ENCODE assay signal across 11 mouse cellular contexts in the genomic region with DNA sequence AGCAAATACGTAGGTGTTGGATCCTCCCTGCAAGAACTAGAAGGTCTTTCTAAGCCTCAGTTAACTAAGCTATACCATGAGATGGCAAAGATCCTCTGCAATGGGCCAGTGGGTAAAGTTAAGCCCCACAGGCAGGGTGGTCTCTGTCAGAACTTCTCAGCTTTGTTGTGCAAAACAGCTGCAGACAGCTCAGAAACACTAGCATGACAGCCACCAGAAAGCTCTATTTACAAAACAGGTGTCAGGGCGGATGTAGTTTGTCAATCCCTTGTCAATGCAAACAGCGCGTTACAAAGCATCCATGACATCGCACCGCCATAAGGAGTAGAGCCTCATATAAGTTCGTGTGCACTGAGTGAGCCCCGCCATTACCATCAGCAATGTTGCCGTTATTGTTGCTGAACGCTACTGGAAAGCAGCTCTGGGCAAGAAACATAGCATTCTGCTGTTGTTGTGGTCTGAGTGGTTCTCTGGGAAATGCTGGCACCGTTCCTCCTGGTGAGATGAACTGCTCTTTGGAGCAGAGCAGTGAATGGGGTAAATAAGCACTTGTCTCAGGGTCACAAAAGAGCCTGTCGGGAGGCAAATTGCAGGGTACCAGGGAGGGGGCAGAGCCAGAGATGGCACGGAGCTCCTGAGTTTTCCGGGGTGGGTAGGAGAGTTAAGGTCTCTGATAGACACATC. TPM values are rescaled to one million over a fixed set of nuclear protein-coding genes. Genes with fewer than 3 reads are reported as not detected.
DNase-seq lines count a peak whose midpoint lies in the region; ATAC-seq lines count a peak whose summit lies in the region.
"Had no signal": no experiment of that assay in that cellular context is flagged by ENCODE, and none has a peak within 500 bp of the region (broad histone marks: within the 10 kb centered on the region; RNA-seq: fewer than 3 reads in every experiment).

No protein-coding gene starts in this region.

- 0 out of 2 replicates have a peak, but pooled peaks cover 2% of the 10 kb centered on the region for H3K27me3 ChIP-seq in hindbrain, embryonic 15.5 days
- H3K27me3 ChIP-seq in neural tube, embryonic 14.5 days (ENCODE audit: control insufficient read depth, insufficient read depth, low read length): no peaks in the 10 kb centered on the region
- H3K27me3 ChIP-seq: CH12.LX had no signal

- H3K9ac ChIP-seq in hindbrain, embryonic 15.5 days: no peak overlapping the region
- H3K9ac ChIP-seq in neural tube, embryonic 14.5 days (replicated peaks; ENCODE audit: low read depth, low read length): no peak overlapping the region

- ATAC-seq in hindbrain, embryonic 15.5 days (ENCODE audit: low FRiP score, low read depth): peak; percentile 73
- peak; percentile 74; the same call in 1 of the 2 replicates for ATAC-seq in neural tube, embryonic 14.5 days (ENCODE audit: low read depth)
- no peak for ATAC-seq in erythroblast, adult 5-6 weeks (replicated peaks; ENCODE audit: low FRiP score, poor library complexity, severe bottlenecking)

- H3K4me2 ChIP-seq in hindbrain, embryonic 15.5 days: peak overlapping the region; percentile 41
- no peak overlapping the region for H3K4me2 ChIP-seq in neural tube, embryonic 14.5 days (ENCODE audit: low read depth, low read length)

- H3K9me3 ChIP-seq in hindbrain, embryonic 15.5 days: no peaks in the 10 kb centered on the region
- H3K9me3 ChIP-seq in neural tube, embryonic 14.5 days (ENCODE audit: control insufficient read depth, low read length): no peaks in the 10 kb centered on the region

- 22% methylated on average over 14 of the region's 14 CpGs for WGBS in hindbrain, embryonic 15.5 days
- 33% methylated on average over 14 of the region's 14 CpGs for WGBS in neural tube, embryonic 14.5 days

- H3K4me1 ChIP-seq in hindbrain, embryonic 15.5 days (replicated peaks): peaks cover 10% of the 10 kb centered on the region
- no peaks in the 10 kb centered on the region for H3K4me1 ChIP-seq in neural tube, embryonic 14.5 days (ENCODE audit: control insufficient read depth, insufficient read depth, low read length)

- H3K4me3 ChIP-seq in hindbrain, embryonic 15.5 days: no peak overlapping the region
- H3K4me3 ChIP-seq in neural tube, embryonic 14.5 days (ENCODE audit: low read depth, low read length): no peak overlapping the region

- DNase-seq in layer of hippocampus, adult 11-12 months (ENCODE audit: low spot score): peak; percentile 12
- no peak for DNase-seq in layer of hippocampus, postnatal 36 days
- DNase-seq in brain, embryonic 18.5 days (ENCODE audit: low read depth, low spot score): peak; percentile 42
- no peak for DNase-seq in lung, postnatal 36 days
- no peak for DNase-seq in testis, postnatal 14 days (ENCODE audit: low spot score)

- H3K27ac ChIP-seq in hindbrain, embryonic 15.5 days (replicated peaks): no peak overlapping the region
- no peak overlapping the region for H3K27ac ChIP-seq in neural tube, embryonic 14.5 days (ENCODE audit: low read depth, low read length)
- H3K27ac ChIP-seq: macrophage; stomach, postnatal 0 days had no signal

- H3K36me3 ChIP-seq in hindbrain, embryonic 15.5 days: no peaks in the 10 kb centered on the region
- H3K36me3 ChIP-seq in neural tube, embryonic 14.5 days (ENCODE audit: control insufficient read depth, insufficient read depth, low read length): no peaks in the 10 kb centered on the region

RNA-seq across cellular contexts. Expression of a gene that starts 38.1 kb away (rescaled TPM):
- under 1 TPM; 0.78 to 0.97 TPM for total RNA-seq in layer of hippocampus, postnatal 36 days (2021)
- 4.2 and 4.7 TPM in 2 replicates for polyA plus RNA-seq in hindbrain, embryonic 15.5 days (2015; fragmentation: Nextera tagmentation; extraction: Ambion mirVana)
- polyA plus RNA-seq in neural tube, embryonic 14.5 days (2014; fragmentation: Nextera tagmentation; extraction: Ambion mirVana): 2.0 and 4.6 TPM in 2 replicates
- total RNA-seq in erythroblast, adult 5-6 weeks (2015; ENCODE audit: low replicate concordance): not detected in 2 replicates
- 0.14 TPM in 1 of 2 replicates, not detected in the other for total RNA-seq in erythroblast, adult 5-6 weeks (2017; ENCODE audit: low replicate concordance)
- polyA plus RNA-seq: macrophage had no signal

Comparison
In these comparisons a context has a peak if more than half of its experiments do, and no peak if none do; other contexts are left out.
1. DNase-seq: peak in layer of hippocampus, adult 11-12 months (single experiment) and brain, embryonic 18.5 days (single experiment); none in layer of hippocampus, postnatal 36 days (0 of 2), lung, postnatal 36 days (single experiment) and testis, postnatal 14 days (single experiment).